Mouse (Mus musculus): ENCODE measurements around the gene Crtac1. TPM values are rescaled to one million over a fixed set of nuclear protein-coding genes. Genes with fewer than 3 reads are reported as not detected.

Crtac1 gene
- polyA plus RNA-seq, 1 experiment = not detected

DNA sequence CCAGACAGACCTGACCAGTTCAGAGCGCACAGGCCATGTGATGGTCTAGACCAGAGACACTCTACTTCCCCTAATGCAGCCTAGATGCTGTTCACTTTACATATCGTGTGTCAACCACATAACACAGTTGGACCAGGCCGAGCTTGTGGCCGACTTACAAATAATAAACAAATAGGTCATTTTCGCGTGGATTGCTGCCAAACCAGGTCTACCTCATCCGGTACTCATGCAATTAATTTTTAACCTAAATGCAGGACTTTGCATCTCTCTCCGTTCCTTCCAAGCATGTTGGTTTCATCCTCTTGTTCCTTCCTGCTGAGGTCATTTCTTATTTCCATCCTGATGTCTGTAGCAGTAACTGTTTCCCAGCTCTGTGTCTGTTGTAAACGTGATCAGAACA is 22.4 kb upstream of the Crtac1 start:
- Histone ChIP-seq H3K9me3 (ENCODE audit: control insufficient read depth, low read length) (no peaks in the 10 kb centered on the region), H3K36me3 (ENCODE audit: control insufficient read depth) (no peaks in the 10 kb centered on the region), H3K4me3 (replicated peaks) (no peak overlapping the region), H3K27me3 (ENCODE audit: control insufficient read depth) (no peaks in the 10 kb centered on the region), H3K4me1 (ENCODE audit: control insufficient read depth) (no peaks in the 10 kb centered on the region)
- no peak for TF ChIP-seq TAL1 (IDR thresholded peaks at IDR 0.05; ENCODE audit: low read length)
- no peak for TF ChIP-seq GATA1 (IDR thresholded peaks at IDR 0.05; ENCODE audit: low read length)

DNA sequence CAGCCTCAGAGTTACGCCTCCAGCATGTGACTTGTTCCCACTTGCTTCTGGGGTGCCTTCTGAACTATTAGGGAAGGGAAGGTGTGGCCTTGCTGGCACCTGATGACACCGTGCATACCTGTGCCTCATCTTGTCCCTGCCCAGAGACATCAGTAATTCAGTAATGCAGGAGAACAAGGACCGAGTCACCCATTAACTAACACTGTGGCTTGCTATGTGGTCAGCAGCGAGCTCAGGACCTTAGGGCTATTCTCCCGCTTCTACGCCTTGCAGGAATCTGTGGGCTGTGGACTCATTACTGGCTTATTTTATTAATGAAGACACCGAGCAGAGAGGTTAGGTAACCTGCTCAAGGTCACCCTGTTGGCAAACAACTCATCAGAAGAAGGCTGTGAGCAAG is 21.0 kb upstream of the Crtac1 start:
- no peak for TF ChIP-seq GATA1 (IDR thresholded peaks at IDR 0.05; ENCODE audit: low read length)
- no peak for TF ChIP-seq TAL1 (IDR thresholded peaks at IDR 0.05; ENCODE audit: low read length)
- Histone ChIP-seq H3K36me3 (ENCODE audit: control insufficient read depth) (no peaks in the 10 kb centered on the region), H3K4me1 (ENCODE audit: control insufficient read depth) (no peaks in the 10 kb centered on the region), H3K27me3 (ENCODE audit: control insufficient read depth) (no peaks in the 10 kb centered on the region), H3K4me3 (replicated peaks) (no peak overlapping the region), H3K9me3 (ENCODE audit: control insufficient read depth, low read length) (no peaks in the 10 kb centered on the region)

DNA sequence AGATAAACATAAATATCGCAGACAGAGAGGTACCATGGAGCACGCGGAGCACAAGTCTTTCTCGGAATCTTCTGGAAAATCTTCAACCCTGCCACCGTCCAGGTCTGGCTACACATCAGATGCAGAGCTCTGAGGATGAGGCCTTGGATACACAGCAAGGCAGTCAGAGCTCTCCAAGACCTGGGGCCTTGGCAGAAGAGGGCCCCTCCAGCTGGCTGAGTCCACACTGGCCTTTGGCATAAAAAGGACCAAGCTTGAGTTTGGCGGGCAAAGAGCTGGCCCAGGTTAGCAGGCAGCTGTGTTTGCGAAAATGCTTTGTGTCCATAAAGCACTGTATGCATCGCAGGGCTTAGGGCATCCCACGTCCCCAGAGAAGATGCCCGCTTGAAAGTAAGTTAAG is 17.0 kb upstream of the Crtac1 start:
- H3K36me3 ChIP-seq (ENCODE audit: control insufficient read depth) = no peaks in the 10 kb centered on the region
- no peaks in the 10 kb centered on the region for H3K4me1 ChIP-seq (ENCODE audit: control insufficient read depth)
- no peak overlapping the region for H3K4me3 ChIP-seq (replicated peaks)
- H3K27me3 ChIP-seq (ENCODE audit: control insufficient read depth) = no peaks in the 10 kb centered on the region
- TF ChIP-seq GATA1 (IDR thresholded peaks at IDR 0.05; ENCODE audit: low read length) (no peak), TAL1 (IDR thresholded peaks at IDR 0.05; ENCODE audit: low read length) (no peak)
- no peaks in the 10 kb centered on the region for H3K9me3 ChIP-seq (ENCODE audit: control insufficient read depth, low read length)

GRCm38 (mm10) chr19:42443887-42444409 is 12.4 kb upstream of the Crtac1 start:
- H3K9me3 ChIP-seq (ENCODE audit: control insufficient read depth, low read length) = no peaks in the 10 kb centered on the region
- H3K4me1 ChIP-seq (ENCODE audit: control insufficient read depth) = no peaks in the 10 kb centered on the region
- H3K27me3 ChIP-seq (ENCODE audit: control insufficient read depth) = no peaks in the 10 kb centered on the region
- no peak overlapping the region for H3K4me3 ChIP-seq (replicated peaks)
- no peaks in the 10 kb centered on the region for H3K36me3 ChIP-seq (ENCODE audit: control insufficient read depth)
- TF ChIP-seq TAL1 (IDR thresholded peaks at IDR 0.05; ENCODE audit: low read length) (no peak), GATA1 (IDR thresholded peaks at IDR 0.05; ENCODE audit: low read length) (no peak)

DNA sequence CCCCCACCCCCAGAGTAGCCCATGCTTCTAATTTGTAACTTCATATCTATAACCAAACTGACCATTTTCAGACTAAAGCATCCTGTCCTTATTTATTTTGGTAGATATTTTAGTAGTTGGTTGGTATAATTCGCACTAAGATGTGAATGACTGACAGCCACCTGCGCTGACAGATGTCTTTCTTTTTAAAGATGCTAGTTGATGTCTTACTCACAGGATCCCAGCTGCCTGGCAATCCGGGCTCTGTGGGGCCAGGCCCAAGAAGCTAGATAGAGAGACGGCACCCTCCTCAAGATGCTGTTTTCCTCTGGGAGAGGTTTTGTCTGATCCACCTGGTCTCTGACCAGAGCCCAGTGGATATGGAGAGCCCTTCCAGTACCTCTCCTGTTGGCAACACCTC is 11.7 kb upstream of the Crtac1 start:
- no peak for TF ChIP-seq TAL1 (IDR thresholded peaks at IDR 0.05; ENCODE audit: low read length)
- no peak for TF ChIP-seq GATA1 (IDR thresholded peaks at IDR 0.05; ENCODE audit: low read length)
- Histone ChIP-seq H3K36me3 (ENCODE audit: control insufficient read depth) (no peaks in the 10 kb centered on the region), H3K27me3 (ENCODE audit: control insufficient read depth) (no peaks in the 10 kb centered on the region), H3K4me3 (replicated peaks) (no peak overlapping the region), H3K4me1 (ENCODE audit: control insufficient read depth) (no peaks in the 10 kb centered on the region), H3K9me3 (ENCODE audit: control insufficient read depth, low read length) (no peaks in the 10 kb centered on the region)

DNA sequence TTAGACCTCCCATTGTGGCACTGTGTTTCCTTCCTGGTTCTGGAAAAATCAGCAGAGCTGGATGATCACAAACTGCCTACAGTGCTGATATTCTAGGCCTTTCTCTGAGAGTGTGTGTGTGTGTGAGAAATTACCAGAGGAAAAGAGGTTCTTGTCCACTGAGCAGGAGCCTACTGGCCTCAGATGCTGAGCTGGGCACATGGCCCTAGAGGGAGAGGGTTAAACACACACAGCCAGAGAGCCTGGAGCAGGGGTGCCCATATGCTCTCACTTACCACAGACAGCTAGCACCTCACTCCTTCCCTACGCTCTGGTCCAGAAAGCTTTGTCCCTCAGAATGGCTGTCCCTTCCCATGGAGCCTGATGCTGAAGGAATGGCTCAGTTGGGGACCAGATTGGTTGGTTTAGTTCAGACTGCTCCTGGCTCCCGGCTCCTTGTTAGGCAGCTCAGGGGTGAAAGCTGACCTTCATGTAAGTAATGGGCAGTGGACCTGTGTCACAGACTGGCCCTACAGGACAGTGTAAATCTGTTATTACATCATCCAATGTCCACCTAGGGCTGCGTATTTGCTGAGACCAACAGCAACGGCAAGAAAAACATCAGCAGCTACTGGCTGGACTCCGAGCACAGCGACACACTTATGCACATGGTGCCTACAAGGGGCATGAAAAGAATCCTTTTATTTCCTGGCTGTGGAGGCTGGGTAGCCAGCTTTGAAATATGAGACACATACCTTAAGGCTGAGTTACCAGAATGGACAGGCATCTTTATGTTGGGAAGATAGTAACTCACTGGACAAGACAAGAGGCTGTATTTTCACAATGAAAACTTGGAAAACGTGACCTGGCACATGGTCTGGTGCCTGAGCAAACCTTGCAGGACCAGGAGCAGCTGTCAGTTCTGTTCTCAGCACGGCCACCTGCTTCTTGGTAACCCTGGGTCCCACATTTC is 10.9 kb upstream of the Crtac1 start:
- Histone ChIP-seq H3K4me3 (replicated peaks) (no peak overlapping the region), H3K4me1 (ENCODE audit: control insufficient read depth) (no peaks in the 10 kb centered on the region), H3K27me3 (ENCODE audit: control insufficient read depth) (no peaks in the 10 kb centered on the region), H3K36me3 (ENCODE audit: control insufficient read depth) (no peaks in the 10 kb centered on the region), H3K9me3 (ENCODE audit: control insufficient read depth, low read length) (no peaks in the 10 kb centered on the region)
- TF ChIP-seq GATA1 (IDR thresholded peaks at IDR 0.05; ENCODE audit: low read length) (no peak), TAL1 (IDR thresholded peaks at IDR 0.05; ENCODE audit: low read length) (no peak)

- Histone ChIP-seq H3K4me1 (ENCODE audit: control insufficient read depth) (no peaks in the 10 kb centered on the region), H3K9me3 (ENCODE audit: control insufficient read depth, low read length) (no peaks in the 10 kb centered on the region), H3K36me3 (ENCODE audit: control insufficient read depth) (no peaks in the 10 kb centered on the region), H3K4me3 (replicated peaks) (no peak overlapping the region), H3K27me3 (ENCODE audit: control insufficient read depth) (peaks cover under 1% of the 10 kb centered on the region; the same call in 1 of the 2 replicates)
- TF ChIP-seq TAL1 (IDR thresholded peaks at IDR 0.05; ENCODE audit: low read length) (no peak), GATA1 (IDR thresholded peaks at IDR 0.05; ENCODE audit: low read length) (no peak)
These were observed 8.5 kb upstream of the Crtac1 start for GRCm38 (mm10) chr19:42440089-42440488.

DNA sequence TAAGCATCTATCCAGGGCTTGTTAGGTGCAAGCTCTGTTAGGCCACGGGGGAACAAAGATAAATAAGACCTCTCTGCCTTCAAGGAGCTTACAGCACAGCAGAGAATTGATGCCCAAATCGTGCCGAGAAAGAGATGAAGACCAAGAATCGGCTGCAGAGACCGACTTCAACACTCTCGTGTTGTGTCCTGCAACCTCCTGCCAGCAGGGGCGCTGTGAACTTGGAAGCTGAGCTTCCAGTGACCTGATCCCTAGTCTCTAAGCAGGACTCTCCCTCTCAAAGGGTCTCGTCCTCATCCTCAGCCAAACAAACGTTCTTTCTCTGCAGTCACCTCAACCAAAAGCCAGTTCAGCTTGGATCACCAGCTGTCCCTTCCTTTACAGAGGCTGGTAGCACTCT is 7.8 kb upstream of the Crtac1 start:
- H3K4me1 ChIP-seq (ENCODE audit: control insufficient read depth) = no peaks in the 10 kb centered on the region
- no peak for TF ChIP-seq GATA1 (IDR thresholded peaks at IDR 0.05; ENCODE audit: low read length)
- TF ChIP-seq TAL1 (IDR thresholded peaks at IDR 0.05; ENCODE audit: low read length) = no peak
- peaks cover 8% of the 10 kb centered on the region for H3K27me3 ChIP-seq (ENCODE audit: control insufficient read depth)
- no peaks in the 10 kb centered on the region for H3K9me3 ChIP-seq (ENCODE audit: control insufficient read depth, low read length)
- H3K36me3 ChIP-seq (ENCODE audit: control insufficient read depth) = no peaks in the 10 kb centered on the region
- no peak overlapping the region for H3K4me3 ChIP-seq (replicated peaks)

DNA sequence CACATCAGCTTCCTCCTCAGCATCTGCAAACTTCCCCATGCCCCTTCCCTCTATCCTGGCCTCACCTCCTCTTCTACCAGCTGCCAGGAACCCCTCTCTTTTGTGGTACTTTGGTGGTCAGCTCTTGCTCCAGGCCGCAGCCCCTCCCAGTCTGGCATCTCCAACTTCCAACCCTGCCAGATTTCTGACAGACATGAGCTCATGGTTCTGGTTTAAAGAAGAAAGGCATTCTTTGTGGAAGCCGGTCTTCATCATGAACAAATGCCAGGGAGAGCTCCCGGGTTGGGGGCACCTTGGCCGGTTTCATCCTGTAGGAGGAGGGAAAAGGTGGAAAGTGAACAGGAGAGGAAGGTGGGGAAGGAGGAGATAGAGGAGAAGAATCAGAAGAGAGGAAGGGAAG is 4.0 kb upstream of the Crtac1 start:
- Histone ChIP-seq H3K36me3 (ENCODE audit: control insufficient read depth) (no peaks in the 10 kb centered on the region), H3K27me3 (ENCODE audit: control insufficient read depth) (peaks cover 46% of the 10 kb centered on the region), H3K4me1 (ENCODE audit: control insufficient read depth) (no peaks in the 10 kb centered on the region), H3K9me3 (ENCODE audit: control insufficient read depth, low read length) (no peaks in the 10 kb centered on the region; the same call in 1 of the 2 replicates), H3K4me3 (replicated peaks) (no peak overlapping the region)
- TF ChIP-seq GATA1 (IDR thresholded peaks at IDR 0.05; ENCODE audit: low read length) (no peak), TAL1 (IDR thresholded peaks at IDR 0.05; ENCODE audit: low read length) (no peak)

All from erythroblast, embryonic 14.5 days (primary cell).